Mouse (Mus musculus): Measurements from ENCODE around the gene Nemf. TPM values are rescaled to one million over a fixed set of nuclear protein-coding genes. Genes with fewer than 3 reads are reported as not detected.

Gene Nemf
- polyA plus RNA-seq, 1 experiment from 2014 or later, result 28.3 TPM

- TF ChIP-seq EP300 (IDR thresholded peaks at IDR 0.05; ENCODE audit: low read depth), result no peak
- no peak for TF ChIP-seq CTCF (IDR thresholded peaks at IDR 0.05; ENCODE audit: low read depth)
- H3K4me1 ChIP-seq (ENCODE audit: insufficient read depth), result peaks cover 31% of the 10 kb centered on the region
- peaks cover 16% of the 10 kb centered on the region for H3K36me3 ChIP-seq (replicated peaks; ENCODE audit: insufficient read depth, low read length)
- H3K9ac ChIP-seq (replicated peaks), result peak within 1 kb of the TSS; percentile 97
- peak within 1 kb of the TSS; percentile 77 for H3K4me2 ChIP-seq (ENCODE audit: low read depth, low read length)
- WGBS (ENCODE audit: insufficient replicate concordance), result under 1% methylated on average over 86 of the region's 98 CpGs
- ATAC-seq (peak; percentile 85), DNase-seq (peak; percentile 88)
- no peaks in the 10 kb centered on the region for H3K27me3 ChIP-seq (ENCODE audit: insufficient read depth, low read length)
- H3K9me3 ChIP-seq (ENCODE audit: low read length), result no peaks in the 10 kb centered on the region
- H3K27ac ChIP-seq (ENCODE audit: low read depth), result peak within 1 kb of the TSS; percentile 97
- peak within 1 kb of the TSS; percentile 94 for H3K4me3 ChIP-seq (ENCODE audit: low read depth, low read length)
These were observed 60.2 kb downstream of the Nemf start, which contains the start of gene Klhdc2 for GRCm38 (mm10) chr12:69296511-69297410. Klhdc2 (plus strand) TSS chr12:69296681.

- Histone ChIP-seq H3K9ac (replicated peaks) (peak overlapping the region; percentile 97), H3K9me3 (ENCODE audit: low read length) (no peaks in the 10 kb centered on the region), H3K4me2 (ENCODE audit: low read depth, low read length) (peak overlapping the region; percentile 77; the same call in 1 of the 2 replicates), H3K4me3 (ENCODE audit: low read depth, low read length) (no peak overlapping the region), H3K36me3 (replicated peaks; ENCODE audit: insufficient read depth, low read length) (peaks cover 7% of the 10 kb centered on the region), H3K27me3 (ENCODE audit: insufficient read depth, low read length) (no peaks in the 10 kb centered on the region), H3K27ac (ENCODE audit: low read depth) (peak overlapping the region; percentile 97), H3K4me1 (ENCODE audit: insufficient read depth) (peaks cover 31% of the 10 kb centered on the region)
- ATAC-seq (no peak), DNase-seq (no peak)
- 64% methylated on average over 4 of the region's 4 CpGs for WGBS (ENCODE audit: insufficient replicate concordance)
- no peak for TF ChIP-seq CTCF (IDR thresholded peaks at IDR 0.05; ENCODE audit: low read depth)
- TF ChIP-seq EP300 (IDR thresholded peaks at IDR 0.05; ENCODE audit: low read depth), result no peak
These were observed 61.3 kb downstream of the Nemf start for GRCm38 (mm10) chr12:69295651-69296050.

- Histone ChIP-seq H3K4me1 (ENCODE audit: insufficient read depth) (peaks cover 31% of the 10 kb centered on the region), H3K4me3 (ENCODE audit: low read depth, low read length) (no peak overlapping the region), H3K27me3 (ENCODE audit: insufficient read depth, low read length) (no peaks in the 10 kb centered on the region), H3K4me2 (ENCODE audit: low read depth, low read length) (no peak overlapping the region), H3K9me3 (ENCODE audit: low read length) (no peaks in the 10 kb centered on the region), H3K27ac (ENCODE audit: low read depth) (peak overlapping the region; percentile 81; the same call in 1 of the 2 replicates), H3K9ac (replicated peaks) (no peak overlapping the region), H3K36me3 (replicated peaks; ENCODE audit: insufficient read depth, low read length) (peaks cover 2% of the 10 kb centered on the region; the same call in 1 of the 2 replicates)
- TF ChIP-seq EP300 (IDR thresholded peaks at IDR 0.05; ENCODE audit: low read depth), result no peak
- no peak for TF ChIP-seq CTCF (IDR thresholded peaks at IDR 0.05; ENCODE audit: low read depth)
- no peak for DNase-seq
- 64% methylated on average over 2 of the region's 2 CpGs for WGBS (ENCODE audit: insufficient replicate concordance)
- no peak for ATAC-seq
These were observed 62.0 kb downstream of the Nemf start for GRCm38 (mm10) chr12:69294936-69295335.

- Histone ChIP-seq H3K27me3 (ENCODE audit: insufficient read depth, low read length) (no peaks in the 10 kb centered on the region), H3K9me3 (ENCODE audit: low read length) (no peaks in the 10 kb centered on the region), H3K27ac (ENCODE audit: low read depth) (peak overlapping the region; percentile 81), H3K9ac (replicated peaks) (no peak overlapping the region), H3K36me3 (replicated peaks; ENCODE audit: insufficient read depth, low read length) (no peaks in the 10 kb centered on the region), H3K4me2 (ENCODE audit: low read depth, low read length) (peak overlapping the region; percentile 57), H3K4me3 (ENCODE audit: low read depth, low read length) (no peak overlapping the region), H3K4me1 (ENCODE audit: insufficient read depth) (peaks cover 23% of the 10 kb centered on the region)
- 39% methylated on average over 2 of the region's 2 CpGs for WGBS (ENCODE audit: insufficient replicate concordance)
- TF ChIP-seq CTCF (IDR thresholded peaks at IDR 0.05; ENCODE audit: low read depth), result no peak
- peak; percentile 98 for TF ChIP-seq EP300 (IDR thresholded peaks at IDR 0.05; ENCODE audit: low read depth)
- DNase-seq (peak; percentile 52), ATAC-seq (peak; percentile 79)
These were observed 63.1 kb downstream of the Nemf start for GRCm38 (mm10) chr12:69293815-69294214.

- no peak for ATAC-seq
- no peak overlapping the region; the same call in 1 of the 2 replicates for H3K27ac ChIP-seq (ENCODE audit: low read depth)
- TF ChIP-seq CTCF (IDR thresholded peaks at IDR 0.05; ENCODE audit: low read depth) (no peak), EP300 (IDR thresholded peaks at IDR 0.05; ENCODE audit: low read depth) (no peak)
- no peak overlapping the region for H3K9ac ChIP-seq (replicated peaks)
- 86% methylated on average over 6 of the region's 6 CpGs for WGBS (ENCODE audit: insufficient replicate concordance)
- DNase-seq, result no peak
- no peaks in the 10 kb centered on the region for H3K27me3 ChIP-seq (ENCODE audit: insufficient read depth, low read length)
- peaks cover 12% of the 10 kb centered on the region for H3K4me1 ChIP-seq (ENCODE audit: insufficient read depth)
- H3K9me3 ChIP-seq (ENCODE audit: low read length), result no peaks in the 10 kb centered on the region
- no peak overlapping the region for H3K4me3 ChIP-seq (ENCODE audit: low read depth, low read length)
- no peaks in the 10 kb centered on the region for H3K36me3 ChIP-seq (replicated peaks; ENCODE audit: insufficient read depth, low read length)
- no peak overlapping the region for H3K4me2 ChIP-seq (ENCODE audit: low read depth, low read length)
These were observed 64.6 kb downstream of the Nemf start for GRCm38 (mm10) chr12:69292401-69292800.

GRCm38 (mm10) chr12:69288699-69289098 is 68.3 kb downstream of the Nemf start:
- no peak overlapping the region for H3K9ac ChIP-seq (replicated peaks)
- H3K27me3 ChIP-seq (ENCODE audit: insufficient read depth, low read length), result no peaks in the 10 kb centered on the region
- whole genome bisulfite sequencing (ENCODE audit: insufficient replicate concordance), result 73% methylated on average over 9 of the region's 9 CpGs
- H3K4me2 ChIP-seq (ENCODE audit: low read depth, low read length), result no peak overlapping the region
- no peak overlapping the region for H3K4me3 ChIP-seq (ENCODE audit: low read depth, low read length)
- ATAC-seq, result no peak
- peaks cover 2% of the 10 kb centered on the region; the same call in 1 of the 2 replicates for H3K4me1 ChIP-seq (ENCODE audit: insufficient read depth)
- no peak for DNase-seq
- TF ChIP-seq CTCF (IDR thresholded peaks at IDR 0.05; ENCODE audit: low read depth) (no peak), EP300 (IDR thresholded peaks at IDR 0.05; ENCODE audit: low read depth) (no peak)
- H3K36me3 ChIP-seq (replicated peaks; ENCODE audit: insufficient read depth, low read length), result no peaks in the 10 kb centered on the region
- H3K9me3 ChIP-seq (ENCODE audit: low read length), result no peaks in the 10 kb centered on the region
- no peak overlapping the region for H3K27ac ChIP-seq (ENCODE audit: low read depth)

All from liver, postnatal 0 days (tissue).